Mouse (Mus musculus): ENCODE results near the gene 9930104L06Rik.
A peak's percentile ranks its signal among the peaks of the same experiment; 100 is the strongest.

The 9930104L06Rik gene

GRCm38 (mm10) chr4:124990325-124990724, 53.5 kb downstream of the 9930104L06Rik start:
- peak in 1 of 2 experiments; percentile 28 for DNase-seq (ENCODE audit: low spot score in 2 of 2)

Data from right cerebral cortex, postnatal 10 days (tissue).